Comparison of ENCODE assay signal across 21 mouse cellular contexts in the genomic region with DNA sequence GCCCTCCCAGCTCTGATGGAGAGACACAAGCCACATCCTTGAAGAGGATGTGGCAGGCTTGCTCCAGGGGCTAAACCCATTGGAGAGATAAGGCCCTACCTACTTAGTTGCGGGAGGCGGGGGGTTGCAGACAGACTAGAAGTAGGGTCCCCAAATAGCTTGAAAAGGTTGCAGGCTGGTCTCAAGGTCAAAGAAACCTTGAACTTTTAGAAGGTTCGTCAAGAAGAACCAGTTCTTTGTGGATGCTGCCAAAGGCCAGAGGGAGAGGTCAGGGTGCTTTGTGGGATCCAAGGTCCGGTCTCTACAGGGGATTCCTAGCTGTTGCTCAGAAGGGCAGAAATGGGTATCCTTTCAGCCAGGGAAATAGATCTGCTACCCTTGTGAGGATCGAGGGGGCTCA. TPM values are rescaled to one million over a fixed set of nuclear protein-coding genes. Genes with fewer than 3 reads are reported as not detected.
DNase-seq lines count a peak whose midpoint lies in the region; ATAC-seq and TF ChIP-seq lines count a peak whose summit lies in the region.
"Had no signal": no experiment of that assay in that cellular context is flagged by ENCODE, and none has a peak within 500 bp of the region (broad histone marks: within the 10 kb centered on the region; RNA-seq: fewer than 3 reads in every experiment).

No protein-coding gene starts in this region.

- peaks cover 8% of the 10 kb centered on the region for H3K4me1 ChIP-seq in lung, embryonic 16.5 days (replicated peaks; ENCODE audit: control insufficient read depth, insufficient read depth, low read length)

- ATAC-seq in lung, embryonic 16.5 days (ENCODE audit: low read depth) = no peak
- ATAC-seq: CD4-positive, CD25-positive, alpha-beta regulatory T cell, adult 4 months; forebrain, embryonic 13.5 days; forebrain, postnatal 0 days had no signal

- intact Hi-C loops in gastrocnemius, adult 2 months (cut with DNase I) = no loop called here

- DNase-seq in adrenal gland, adult (ENCODE audit: inconsistent age in 2 of 2, low spot score in 1 of 2) = peak; percentile 52 to 72
- no peak for DNase-seq in adrenal gland, postnatal 4 days (ENCODE audit: low spot score in 2 of 2)
- DNase-seq in gastrocnemius, adult 2 months = peak; percentile 14
- DNase-seq in gastrocnemius, postnatal 25 days = no peak
- no peak for DNase-seq in lung, postnatal 10 days
- no peak for DNase-seq in right cerebral cortex, postnatal 10 days (ENCODE audit: low spot score in 2 of 2)
- DNase-seq: B cell, adult 2 months; cerebellum, adult 11 months; cerebellum, adult 8-10 months; forebrain, postnatal 0 days; gastrocnemius, postnatal 36 days; heart, postnatal 36 days; kidney, adult 11 months had no signal

- H3K9me3 ChIP-seq in lung, embryonic 16.5 days (ENCODE audit: control insufficient read depth, low read length) = no peaks in the 10 kb centered on the region
- H3K9me3 ChIP-seq: embryonic facial prominence, embryonic 13.5 days; forebrain, embryonic 13.5 days; heart, embryonic 13.5 days; hindbrain, embryonic 15.5 days had no signal

- no peaks in the 10 kb centered on the region for H3K36me3 ChIP-seq in lung, embryonic 16.5 days (ENCODE audit: control insufficient read depth, insufficient read depth, low read length)
- H3K36me3 ChIP-seq: embryonic facial prominence, embryonic 13.5 days; heart, embryonic 13.5 days; hindbrain, embryonic 15.5 days had no signal

- no peak overlapping the region for H3K27ac ChIP-seq in gastrocnemius, adult 2 months
- H3K27ac ChIP-seq in lung, embryonic 16.5 days (ENCODE audit: low read length) = no peak overlapping the region
- H3K27ac ChIP-seq: embryonic facial prominence, embryonic 13.5 days; forebrain, embryonic 13.5 days; heart, embryonic 13.5 days; hindbrain, embryonic 15.5 days had no signal

- no peak overlapping the region for H3K4me3 ChIP-seq in gastrocnemius, adult 2 months
- no peak overlapping the region for H3K4me3 ChIP-seq in lung, embryonic 16.5 days (ENCODE audit: low read length)
- H3K4me3 ChIP-seq: embryonic facial prominence, embryonic 13.5 days; forebrain, embryonic 13.5 days; heart, embryonic 13.5 days; hindbrain, embryonic 15.5 days had no signal

- WGBS in lung, embryonic 16.5 days = 70% methylated on average over 5 of the region's 5 CpGs

- TF ChIP-seq CTCF in gastrocnemius, adult 2 months (IDR thresholded peaks at IDR 0.05) = no peak

- no peak overlapping the region; the same call in 1 of the 2 replicates for H3K9ac ChIP-seq in lung, embryonic 16.5 days (ENCODE audit: low read length)
- H3K9ac ChIP-seq: embryonic facial prominence, embryonic 13.5 days; forebrain, embryonic 13.5 days; forebrain, postnatal 0 days; heart, embryonic 13.5 days; hindbrain, embryonic 15.5 days had no signal

- H3K27me3 ChIP-seq in lung, embryonic 16.5 days (ENCODE audit: control insufficient read depth, insufficient read depth, low read depth, low read length) = peaks cover 16% of the 10 kb centered on the region
- H3K27me3 ChIP-seq: Patski had no signal

- H3K4me2 ChIP-seq in lung, embryonic 16.5 days (ENCODE audit: low read depth, low read length) = peak overlapping the region; percentile 49; the same call in 1 of the 2 replicates
- H3K4me2 ChIP-seq: forebrain, embryonic 13.5 days; hindbrain, embryonic 15.5 days had no signal

RNA-seq across cellular contexts. Expression of a gene that starts 6.6 kb away (rescaled TPM):
- 1 to 10 TPM; 2.2 to 3.2 TPM for total RNA-seq in adrenal gland, postnatal 4 days (2021)
- total RNA-seq in gastrocnemius, adult 2 months (2021) = under 1 TPM; 0.20 to 0.23 TPM
- under 1 TPM; 0.16 to 0.26 TPM for total RNA-seq in gastrocnemius, postnatal 25 days (2021)
- polyA plus RNA-seq in lung, embryonic 16.5 days (2015; fragmentation: Nextera tagmentation; extraction: Ambion mirVana) = 0.19 TPM in 1 of 2 replicates, not detected in the other
- total RNA-seq: common myeloid progenitor, adult 5-6 weeks had no signal
- polyA plus RNA-seq: CD4-positive, CD25-positive, alpha-beta regulatory T cell, adult 4 months had no signal

Comparison
In these comparisons a context has a peak if more than half of its experiments do, and no peak if none do; other contexts are left out.
1. DNase-seq: peak in adrenal gland, adult (2 of 2) and gastrocnemius, adult 2 months (single experiment); none in adrenal gland, postnatal 4 days (0 of 2), gastrocnemius, postnatal 25 days (single experiment), lung, postnatal 10 days (single experiment) and right cerebral cortex, postnatal 10 days (0 of 2).